Mouse (Mus musculus): ENCODE results near the gene 1700029I15Rik. TPM values are rescaled to one million over a fixed set of nuclear protein-coding genes. Genes with fewer than 3 reads are reported as not detected.
A peak's percentile ranks its signal among the peaks of the same experiment; 100 is the strongest.

1700029I15Rik gene
- polyA plus RNA-seq, 1 experiment from 2014 or later, result 2.7 TPM

- Histone ChIP-seq H3K4me1 (peaks cover 10% of the 10 kb centered on the region), H3K27me3 (ENCODE audit: insufficient read depth, poor library complexity, severe bottlenecking) (peaks cover 15% of the 10 kb centered on the region), H3K27ac (no peak overlapping the region), H3K36me3 (peaks cover 65% of the 10 kb centered on the region), H3K9me3 (no peaks in the 10 kb centered on the region), H3K4me3 (no peak overlapping the region)
- WGBS, result 93% methylated on average over 7 of the region's 7 CpGs
- DNase-seq (ENCODE audit: low spot score), result no peak
Measured at GRCm38 (mm10) chr2:92405687-92406086, 23.3 kb downstream of the 1700029I15Rik start.

DNA sequence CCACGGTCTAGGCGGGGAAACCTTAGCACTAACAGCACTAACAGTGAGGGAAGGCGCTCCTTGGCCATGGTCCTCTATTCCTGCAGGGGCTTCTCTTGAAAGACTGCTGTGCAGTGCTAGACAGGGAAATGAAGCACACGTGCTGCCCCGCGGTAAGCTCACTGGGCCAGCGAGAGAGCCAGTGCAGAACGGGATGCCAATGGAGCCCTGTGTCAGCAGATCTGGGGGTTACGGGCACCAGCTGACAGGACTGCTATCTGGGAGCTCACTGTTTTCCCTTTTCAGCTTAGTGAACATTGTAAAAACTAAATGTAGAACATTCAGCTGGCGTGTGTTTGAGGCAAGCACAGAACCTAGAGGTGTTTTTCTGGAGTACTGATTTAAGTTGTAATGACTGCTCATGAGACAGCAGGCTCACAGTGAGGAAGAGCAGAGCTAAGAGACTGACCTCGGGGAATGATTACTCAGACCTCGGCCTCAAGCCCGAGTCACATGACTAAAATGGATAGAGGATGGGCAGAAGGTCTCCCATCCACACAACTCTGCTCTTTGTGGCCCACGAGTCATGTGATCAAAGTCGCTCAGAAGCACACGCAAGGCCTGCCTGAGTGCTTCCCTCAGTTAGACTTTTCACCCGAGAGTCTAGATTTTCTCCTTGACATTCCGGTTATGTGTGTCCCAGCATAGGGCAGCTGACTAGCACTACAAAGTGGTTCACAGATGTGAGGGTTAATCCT, 26.1 kb downstream of the 1700029I15Rik start:
- Histone ChIP-seq H3K9me3 (no peaks in the 10 kb centered on the region), H3K36me3 (peaks cover 92% of the 10 kb centered on the region), H3K27me3 (ENCODE audit: insufficient read depth, poor library complexity, severe bottlenecking) (no peaks in the 10 kb centered on the region), H3K27ac (no peak overlapping the region), H3K4me1 (peaks cover 4% of the 10 kb centered on the region), H3K4me3 (no peak overlapping the region)
- WGBS, result 89% methylated on average over 18 of the region's 18 CpGs
- no peak for DNase-seq (ENCODE audit: low spot score)

- 88% methylated on average over 10 of the region's 10 CpGs for WGBS
- H3K4me1 ChIP-seq, result no peaks in the 10 kb centered on the region
- no peak overlapping the region for H3K4me3 ChIP-seq
- no peak overlapping the region for H3K27ac ChIP-seq
- peaks cover 94% of the 10 kb centered on the region for H3K36me3 ChIP-seq
- no peaks in the 10 kb centered on the region for H3K27me3 ChIP-seq (ENCODE audit: insufficient read depth, poor library complexity, severe bottlenecking)
- no peaks in the 10 kb centered on the region for H3K9me3 ChIP-seq
- DNase-seq (ENCODE audit: low spot score), result no peak
Measured at GRCm38 (mm10) chr2:92411705-92412104, 29.4 kb downstream of the 1700029I15Rik start.

GRCm38 (mm10) chr2:92421723-92422387, 39.5 kb downstream of the 1700029I15Rik start:
- 89% methylated on average over 7 of the region's 7 CpGs for WGBS
- Histone ChIP-seq H3K4me1 (peaks cover 40% of the 10 kb centered on the region), H3K36me3 (peaks cover 79% of the 10 kb centered on the region), H3K4me3 (no peak overlapping the region), H3K9me3 (no peaks in the 10 kb centered on the region), H3K27ac (no peak overlapping the region), H3K27me3 (ENCODE audit: insufficient read depth, poor library complexity, severe bottlenecking) (no peaks in the 10 kb centered on the region)
- no peak for DNase-seq (ENCODE audit: low spot score)

- Histone ChIP-seq H3K36me3 (peaks cover 73% of the 10 kb centered on the region), H3K4me1 (peaks cover 46% of the 10 kb centered on the region), H3K27me3 (ENCODE audit: insufficient read depth, poor library complexity, severe bottlenecking) (no peaks in the 10 kb centered on the region), H3K27ac (no peak overlapping the region), H3K9me3 (no peaks in the 10 kb centered on the region), H3K4me3 (no peak overlapping the region)
- WGBS, result 69% methylated on average over 10 of the region's 10 CpGs
- no peak for DNase-seq (ENCODE audit: low spot score)
Measured at GRCm38 (mm10) chr2:92422388-92423135, 40.2 kb downstream of the 1700029I15Rik start.

DNA sequence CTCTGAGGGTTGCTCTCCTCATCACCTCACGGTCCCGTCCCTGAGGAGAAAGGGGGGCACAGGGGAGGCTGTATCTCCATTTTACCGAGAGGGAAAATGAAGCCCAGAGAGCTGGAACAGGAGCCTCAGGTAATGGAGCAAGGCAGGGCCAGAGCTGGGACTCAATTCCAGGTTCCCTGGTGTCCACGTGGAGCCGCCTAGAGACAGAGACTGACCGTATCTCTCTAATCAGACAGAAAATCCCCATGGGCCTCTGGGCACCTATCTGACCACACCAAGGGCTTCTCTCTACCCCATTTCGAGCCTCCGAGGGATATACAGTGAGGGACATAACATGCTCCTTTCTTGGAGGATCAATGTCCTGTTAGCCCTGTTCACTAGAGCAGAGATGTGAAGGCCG, 40.8 kb downstream of the 1700029I15Rik start:
- WGBS, result 90% methylated on average over 9 of the region's 9 CpGs
- peaks cover 67% of the 10 kb centered on the region for H3K36me3 ChIP-seq
- peaks cover 52% of the 10 kb centered on the region for H3K4me1 ChIP-seq
- DNase-seq (ENCODE audit: low spot score), result no peak
- H3K27me3 ChIP-seq (ENCODE audit: insufficient read depth, poor library complexity, severe bottlenecking), result no peaks in the 10 kb centered on the region
- no peaks in the 10 kb centered on the region for H3K9me3 ChIP-seq
- H3K4me3 ChIP-seq, result no peak overlapping the region
- H3K27ac ChIP-seq, result peak overlapping the region; percentile 81; the same call in 1 of the 2 replicates

- DNase-seq (ENCODE audit: low spot score), result no peak
- H3K4me1 ChIP-seq, result peaks cover 59% of the 10 kb centered on the region
- peak overlapping the region; percentile 81 for H3K27ac ChIP-seq
- no peaks in the 10 kb centered on the region for H3K27me3 ChIP-seq (ENCODE audit: insufficient read depth, poor library complexity, severe bottlenecking)
- no peak overlapping the region for H3K4me3 ChIP-seq
- H3K9me3 ChIP-seq, result no peaks in the 10 kb centered on the region
- peaks cover 61% of the 10 kb centered on the region for H3K36me3 ChIP-seq
- WGBS, result 84% methylated on average over 9 of the region's 9 CpGs
Measured at GRCm38 (mm10) chr2:92423702-92424461, 41.5 kb downstream of the 1700029I15Rik start.

GRCm38 (mm10) chr2:92424462-92425308, 42.3 kb downstream of the 1700029I15Rik start:
- H3K4me1 ChIP-seq, result peaks cover 67% of the 10 kb centered on the region
- peak overlapping the region; percentile 81 for H3K27ac ChIP-seq
- H3K9me3 ChIP-seq, result no peaks in the 10 kb centered on the region
- WGBS, result 71% methylated on average over 9 of the region's 9 CpGs
- H3K27me3 ChIP-seq (ENCODE audit: insufficient read depth, poor library complexity, severe bottlenecking), result no peaks in the 10 kb centered on the region
- peaks cover 56% of the 10 kb centered on the region for H3K36me3 ChIP-seq
- H3K4me3 ChIP-seq, result no peak overlapping the region
- no peak for DNase-seq (ENCODE audit: low spot score)

DNA sequence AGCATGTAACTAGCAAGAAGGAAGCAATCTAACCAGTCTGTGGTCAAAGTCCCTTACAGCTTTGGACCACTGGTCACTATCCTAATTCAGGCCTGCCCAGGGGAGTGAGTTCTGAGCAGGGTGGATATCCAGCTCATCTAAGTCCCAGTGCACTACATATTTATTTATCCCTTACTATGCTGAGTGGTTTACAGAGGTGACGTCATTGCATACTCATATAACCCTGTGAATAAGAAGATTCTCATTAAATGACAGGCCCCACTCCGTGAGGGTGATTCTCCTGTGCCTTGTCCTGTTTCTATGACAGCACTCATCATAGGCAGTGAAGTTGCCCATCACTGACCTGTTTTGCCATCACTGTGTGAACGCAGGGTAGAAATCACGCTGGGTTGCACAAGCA, 43.0 kb downstream of the 1700029I15Rik start:
- H3K9me3 ChIP-seq, result no peaks in the 10 kb centered on the region
- no peak overlapping the region for H3K4me3 ChIP-seq
- DNase-seq (ENCODE audit: low spot score), result no peak
- peaks cover 49% of the 10 kb centered on the region for H3K36me3 ChIP-seq
- peak overlapping the region; percentile 62; the same call in 1 of the 2 replicates for H3K27ac ChIP-seq
- H3K27me3 ChIP-seq (ENCODE audit: insufficient read depth, poor library complexity, severe bottlenecking), result no peaks in the 10 kb centered on the region
- peaks cover 70% of the 10 kb centered on the region for H3K4me1 ChIP-seq
- 92% methylated on average over 4 of the region's 4 CpGs for WGBS

GRCm38 (mm10) chr2:92426426-92426825, 44.1 kb downstream of the 1700029I15Rik start:
- WGBS, result 90% methylated on average over 3 of the region's 3 CpGs
- Histone ChIP-seq H3K4me3 (no peak overlapping the region), H3K4me1 (peaks cover 77% of the 10 kb centered on the region), H3K36me3 (peaks cover 38% of the 10 kb centered on the region), H3K9me3 (no peaks in the 10 kb centered on the region), H3K27ac (peak overlapping the region; percentile 22; the same call in 1 of the 2 replicates), H3K27me3 (ENCODE audit: insufficient read depth, poor library complexity, severe bottlenecking) (no peaks in the 10 kb centered on the region)
- DNase-seq (ENCODE audit: low spot score), result no peak

DNA sequence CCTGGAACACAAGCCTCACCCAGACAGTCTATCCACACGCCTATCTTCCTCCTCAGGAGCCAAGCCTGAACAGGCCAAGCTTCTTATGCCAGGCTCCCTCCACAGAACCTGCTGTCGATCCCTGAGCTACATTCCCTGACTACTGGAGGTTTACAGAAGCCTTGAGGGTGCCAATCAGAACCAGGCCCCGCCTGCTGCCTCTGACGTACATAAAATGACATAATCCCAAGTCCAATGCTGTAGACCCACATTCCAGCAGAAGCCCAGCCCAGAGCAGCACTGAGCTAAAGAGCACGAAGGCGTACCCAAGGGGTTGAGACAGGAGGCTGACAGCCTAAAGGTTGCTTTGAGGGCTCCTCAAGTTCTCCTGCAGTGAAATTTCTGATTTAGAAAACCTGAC, 45.5 kb downstream of the 1700029I15Rik start:
- DNase-seq (ENCODE audit: low spot score), result no peak
- H3K4me1 ChIP-seq, result peaks cover 86% of the 10 kb centered on the region
- H3K36me3 ChIP-seq, result peaks cover 25% of the 10 kb centered on the region
- H3K27ac ChIP-seq, result peak overlapping the region; percentile 49; the same call in 1 of the 2 replicates
- 49% methylated on average over 6 of the region's 6 CpGs for WGBS
- no peaks in the 10 kb centered on the region for H3K27me3 ChIP-seq (ENCODE audit: insufficient read depth, poor library complexity, severe bottlenecking)
- H3K9me3 ChIP-seq, result no peaks in the 10 kb centered on the region
- H3K4me3 ChIP-seq, result no peak overlapping the region

- Histone ChIP-seq H3K36me3 (peaks cover 7% of the 10 kb centered on the region), H3K27me3 (ENCODE audit: insufficient read depth, poor library complexity, severe bottlenecking) (no peaks in the 10 kb centered on the region), H3K27ac (0 out of 2 replicates have a peak overlapping the region, but pooled peaks have one; percentile 60), H3K4me1 (peaks cover 79% of the 10 kb centered on the region), H3K4me3 (no peak overlapping the region), H3K9me3 (no peaks in the 10 kb centered on the region)
- WGBS, result 64% methylated on average over 2 of the region's 2 CpGs
- DNase-seq (ENCODE audit: low spot score), result no peak
Measured at GRCm38 (mm10) chr2:92430089-92430488, 47.8 kb downstream of the 1700029I15Rik start.
